Mouse (Mus musculus) lung, adult 2 months (tissue): ENCODE results near the gene Mpnd. TPM values are rescaled to one million over a fixed set of nuclear protein-coding genes. Genes with fewer than 3 reads are reported as not detected.

ENCODE experiments used
- DNase-seq: peaks from one replicate; pipeline ENCODE4 v3.0.0; 2022
- H3K4me1 ChIP-seq: fragments of 200-500 bp; 2 replicates; pipeline ENCODE4 v1.6.1; 2011; ENCODE audit warnings: low read length; ENCODE audit not compliant: control insufficient read depth, insufficient read depth
- H3K4me3 ChIP-seq: fragments of 200-500 bp; replicated peaks from 2 replicates; pipeline ENCODE3; 2011; ENCODE audit warnings: low read depth, mild to moderate bottlenecking, control low read depth, low read length; ENCODE audit errors: extremely low read depth
- CTCF ChIP-seq: fragments of 200-500 bp; IDR thresholded peaks from 2 replicates; pipeline ENCODE4 v1.5.1; 2011; ENCODE audit warnings: mild to moderate bottlenecking, low read length, control low read depth; ENCODE audit not compliant: insufficient read depth
- POLR2A ChIP-seq: fragments of 200-500 bp; IDR thresholded peaks from 2 replicates; pipeline ENCODE4 v1.6.1; 2011; ENCODE audit warnings: low read depth, mild to moderate bottlenecking, control low read depth, low read length, borderline replicate concordance; ENCODE audit errors: extremely low read depth
- WGBS: fragments of 180-500 bp; shearing (Covaris S2); methylation state at CpG from one replicate; pipeline ENCODE4 v1.1.7; 2018; 5-methylcytosine and 5-hydroxymethylcytosine counted together
- polyA plus RNA-seq: library from polyadenylated mRNA; depleted of rRNA; stranded (reverse); fragments of >200 nt; gene quantifications from 2 replicates; pipeline ENCODE4 v1.2.3, GENCODE M21; 2012

Mpnd gene
- polyA plus RNA-seq, 1 experiment = 103 TPM

GRCm38 (mm10) chr17:55960791-55961190, 44.7 kb upstream of the Mpnd start:
- no peak for DNase-seq

GRCm38 (mm10) chr17:55961631-55962030, 43.9 kb upstream of the Mpnd start:
- 92% methylated on average over 7 of the region's 7 CpGs for WGBS
- Histone ChIP-seq H3K4me1 (peaks cover 2% of the 10 kb centered on the region; the same call in 1 of the 2 replicates), H3K4me3 (no peak overlapping the region)
- DNase-seq = no peak
- no peak for TF ChIP-seq POLR2A
- no peak for TF ChIP-seq CTCF

More at GRCm38 (mm10) chr17:55960791-55961190, 44.7 kb upstream of the Mpnd start:
- H3K4me3 ChIP-seq = no peak overlapping the region
- peaks cover 2% of the 10 kb centered on the region; the same call in 1 of the 2 replicates for H3K4me1 ChIP-seq
- TF ChIP-seq POLR2A (no peak), CTCF (no peak)

- no peak for DNase-seq
- no peak for TF ChIP-seq POLR2A
- H3K4me3 ChIP-seq = no peak overlapping the region
- 63% methylated on average over 14 of the region's 14 CpGs for WGBS
- H3K4me1 ChIP-seq = peaks cover 2% of the 10 kb centered on the region; the same call in 1 of the 2 replicates
Observed at GRCm38 (mm10) chr17:55963171-55963570, 42.3 kb upstream of the Mpnd start.

- DNase-seq = no peak
- WGBS = 95% methylated on average over 10 of the region's 10 CpGs
- Histone ChIP-seq H3K4me3 (no peak overlapping the region), H3K4me1 (peaks cover 2% of the 10 kb centered on the region; the same call in 1 of the 2 replicates)
- TF ChIP-seq POLR2A (no peak), CTCF (no peak)
Observed at GRCm38 (mm10) chr17:55964496-55964895, 41.0 kb upstream of the Mpnd start.

DNA sequence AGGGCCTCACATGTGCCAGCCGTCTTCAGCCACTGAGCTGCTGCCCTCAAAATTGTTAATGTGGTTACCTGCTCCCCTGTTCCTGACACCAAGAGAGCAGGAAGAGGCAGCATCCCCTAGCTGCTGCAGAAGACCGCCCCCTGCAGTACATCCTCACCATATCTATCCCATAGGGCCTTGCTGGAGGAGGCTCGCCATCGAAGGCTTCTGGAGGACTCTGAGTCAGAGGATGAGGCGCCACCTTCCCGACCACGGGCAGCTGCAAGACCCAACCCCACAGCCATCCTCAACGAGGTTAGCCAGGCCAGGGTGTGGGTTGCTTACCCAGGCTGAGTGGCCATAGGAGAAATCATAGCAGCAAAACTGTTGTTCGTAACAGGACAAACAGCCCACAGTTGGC, 40.5 kb upstream of the Mpnd start:
- Histone ChIP-seq H3K4me1 (no peaks in the 10 kb centered on the region; the same call in 1 of the 2 replicates), H3K4me3 (no peak overlapping the region)
- WGBS = 82% methylated on average over 9 of the region's 9 CpGs
- DNase-seq = no peak
- TF ChIP-seq CTCF = no peak
- TF ChIP-seq POLR2A = no peak

- no peak for DNase-seq
- TF ChIP-seq POLR2A = no peak
- TF ChIP-seq CTCF = no peak
- WGBS = 96% methylated on average over 4 of the region's 4 CpGs
- no peak overlapping the region for H3K4me3 ChIP-seq
- H3K4me1 ChIP-seq = no peaks in the 10 kb centered on the region; the same call in 1 of the 2 replicates
Observed at GRCm38 (mm10) chr17:55967186-55967585, 38.3 kb upstream of the Mpnd start.

GRCm38 (mm10) chr17:55968210-55968609, 37.3 kb upstream of the Mpnd start:
- Histone ChIP-seq H3K4me1 (no peaks in the 10 kb centered on the region; the same call in 1 of the 2 replicates), H3K4me3 (no peak overlapping the region)
- 58% methylated on average over 7 of the region's 7 CpGs for WGBS
- TF ChIP-seq CTCF (no peak), POLR2A (no peak)
- DNase-seq = no peak

GRCm38 (mm10) chr17:55969560-55969959, 36.0 kb upstream of the Mpnd start:
- H3K4me3 ChIP-seq = no peak overlapping the region
- H3K4me1 ChIP-seq = no peaks in the 10 kb centered on the region; the same call in 1 of the 2 replicates
- DNase-seq = no peak
- TF ChIP-seq POLR2A = no peak
- TF ChIP-seq CTCF = no peak
- 45% methylated on average over 14 of the region's 14 CpGs for WGBS

DNA sequence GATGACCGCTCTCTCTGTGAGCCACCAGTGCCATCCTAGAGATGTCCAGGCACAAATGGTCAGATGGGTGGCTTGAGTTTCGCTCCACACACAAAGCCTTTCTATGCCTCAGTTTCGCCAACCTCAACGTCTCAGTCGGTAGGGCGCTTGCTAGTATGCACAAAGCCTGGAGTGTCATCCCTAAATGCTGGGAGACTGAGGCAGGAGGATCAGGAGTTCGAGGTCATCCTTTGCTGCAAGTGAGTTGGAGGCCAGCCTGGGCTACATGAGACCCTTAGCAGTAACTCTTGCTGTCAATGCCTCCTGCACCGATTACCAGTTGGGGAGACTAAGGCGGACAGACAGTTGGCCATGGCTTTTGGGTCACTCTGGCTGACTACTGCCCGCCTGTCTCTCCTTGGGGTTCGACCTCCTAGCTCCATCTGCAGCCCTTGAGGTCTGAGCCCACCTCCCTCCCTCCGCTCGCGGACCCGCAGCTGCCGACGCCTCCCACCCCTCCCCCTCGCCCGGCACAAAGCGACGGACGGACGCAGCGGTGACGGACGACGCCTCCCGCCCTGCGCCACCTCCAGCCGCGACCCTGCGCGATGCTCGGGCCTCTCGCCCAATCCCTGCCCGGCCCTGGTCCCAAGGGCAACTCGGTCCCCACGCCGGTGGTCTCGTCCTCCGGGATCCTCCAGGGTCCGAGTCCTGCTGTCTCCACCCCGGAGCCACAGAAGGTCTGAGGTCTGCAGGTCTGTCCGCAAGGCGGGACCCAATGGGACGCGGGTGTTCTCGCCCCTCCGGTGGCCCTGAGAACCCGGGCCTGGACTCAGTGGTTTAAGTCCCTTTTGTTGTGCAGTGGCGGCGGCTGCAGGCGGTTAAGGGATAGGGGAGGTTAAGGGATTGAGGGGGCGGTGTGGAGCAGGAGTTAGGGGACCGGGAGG, 35.3 kb upstream of the Mpnd start, which contains the start of gene Shd:
Gene Shd (plus strand): TSS at position 502 of the 926 bp plus-strand sequence.
- no peaks in the 10 kb centered on the region; the same call in 1 of the 2 replicates for H3K4me1 ChIP-seq
- H3K4me3 ChIP-seq = peak within 1 kb of the TSS; percentile 36
- no peak for DNase-seq
- TF ChIP-seq CTCF (no peak), POLR2A (no peak)
- WGBS = 10% methylated on average over 54 of the region's 55 CpGs
